Mouse (Mus musculus) stomach, postnatal 0 days (tissue): ENCODE measurements around the gene St6galnac5.

ENCODE experiments used
- CTCF ChIP-seq: IDR thresholded peaks from 2 replicates; pipeline ENCODE4 v1.5.1; 2016; ENCODE audit warnings: antibody characterized with exemption, low read depth, mild to moderate bottlenecking, moderate library complexity
- EP300 ChIP-seq: optimal IDR thresholded peaks from 2 replicates; pipeline ENCODE3; 2016; ENCODE audit warnings: antibody characterized with exemption

GRCm38 (mm10) chr3:152941671-152942070, 40.4 kb downstream of the St6galnac5 start:
- TF ChIP-seq CTCF (no peak), EP300 (no peak)
